Mouse (Mus musculus) MEL (cell line): ENCODE results near the gene Zfp651. TPM values are rescaled to one million over a fixed set of nuclear protein-coding genes. Genes with fewer than 3 reads are reported as not detected.

ENCODE experiments used
- polyA plus RNA-seq, 2 experiments: library from polyadenylated mRNA; stranded (reverse) in 1 of 2; unstranded in 1 of 2; fragments of >175 nt in 1 of 2; fragments of >200 nt in 1 of 2; gene quantifications; 2 replicates each; pipeline versions ENCODE4 v1.2.1 to v1.2.4; 2012; ENCODE audit warnings: low replicate concordance in 2 of 2, low read depth in 1 of 2; ENCODE audit not compliant: insufficient read length in 2 of 2, insufficient read depth in 1 of 2, missing spikeins in 1 of 2
- total RNA-seq: library from RNA; depleted of rRNA; stranded (reverse); fragments of 300-350 nt; gene quantifications from 2 replicates; pipeline ENCODE4 v1.2.3, GENCODE M21; 2012; rRNA removed

Gene Zfp651
- total and polyA plus RNA-seq, 3 experiments: 0.07 to 0.12 TPM; not detected in 1

Other genes starting within 250 kb of the Zfp651 start
- not detected in 2 replicates for gene Lyzl4, start 117.2 kb upstream of the Zfp651 start, total RNA-seq
- gene Lyzl4, start 117.2 kb upstream of the Zfp651 start, polyA plus RNA-seq: not detected
- not detected in 2 replicates for gene Vipr1, start 116.6 kb upstream of the Zfp651 start, total RNA-seq
- not detected for gene Vipr1, start 116.6 kb upstream of the Zfp651 start, polyA plus RNA-seq
- gene Sec22c, start 53.8 kb upstream of the Zfp651 start, total RNA-seq: 5.9 and 6.6 TPM in 2 replicates
- 10 to 100 TPM in 1 of 2 experiments, not detected in 1; 10.9 TPM for gene Sec22c, start 53.8 kb upstream of the Zfp651 start, polyA plus RNA-seq
- 37.4 and 47.8 TPM in 2 replicates for gene Ss18l2, start 49.0 kb upstream of the Zfp651 start, total RNA-seq
- gene Ss18l2, start 49.0 kb upstream of the Zfp651 start, polyA plus RNA-seq: 10 to 100 TPM in 1 of 2 experiments, not detected in 1; 48.5 TPM
- gene Nktr, start 40.2 kb upstream of the Zfp651 start, total RNA-seq: 32.0 and 32.4 TPM in 2 replicates
- gene Nktr, start 40.2 kb upstream of the Zfp651 start, polyA plus RNA-seq: 10 to 100 TPM; 34.3 to 70.7 TPM
- not detected in 2 replicates for gene Klhl40, start 18.3 kb downstream of the Zfp651 start, total RNA-seq
- not detected for gene Klhl40, start 18.3 kb downstream of the Zfp651 start, polyA plus RNA-seq
- not detected in 2 replicates for gene Hhatl, start 33.2 kb downstream of the Zfp651 start, total RNA-seq
- gene Hhatl, start 33.2 kb downstream of the Zfp651 start, polyA plus RNA-seq: not detected
- gene Ccdc13, start 80.1 kb downstream of the Zfp651 start, total RNA-seq: not detected in 2 replicates
- gene Ccdc13, start 80.1 kb downstream of the Zfp651 start, polyA plus RNA-seq: not detected
- 142 and 248 TPM in 2 replicates for gene Higd1a, start 99.0 kb downstream of the Zfp651 start, total RNA-seq
- gene Higd1a, start 99.0 kb downstream of the Zfp651 start, polyA plus RNA-seq: 100 to 1,000 TPM in 1 of 2 experiments, not detected in 1; 177 TPM
- gene Ackr2, start 139.0 kb downstream of the Zfp651 start, total RNA-seq: not detected in 2 replicates
- gene Ackr2, start 139.0 kb downstream of the Zfp651 start, polyA plus RNA-seq: not detected
- not detected in 2 replicates for gene Cyp8b1, start 157.0 kb downstream of the Zfp651 start, total RNA-seq
- not detected for gene Cyp8b1, start 157.0 kb downstream of the Zfp651 start, polyA plus RNA-seq
- 0.12 and 0.16 TPM in 2 replicates for gene Fam198a, start 191.7 kb downstream of the Zfp651 start, total RNA-seq
- gene Fam198a, start 191.7 kb downstream of the Zfp651 start, polyA plus RNA-seq: under 1 TPM in 1 of 2 experiments, not detected in 1; 0.26 TPM
- not detected in 2 replicates for gene Pomgnt2, start 237.8 kb downstream of the Zfp651 start, total RNA-seq
- not detected for gene Pomgnt2, start 237.8 kb downstream of the Zfp651 start, polyA plus RNA-seq